Mouse (Mus musculus) MEL (cell line): ENCODE measurements around the gene Nrip1. TPM values are rescaled to one million over a fixed set of nuclear protein-coding genes. Genes with fewer than 3 reads are reported as not detected.
A peak's percentile ranks its signal among the peaks of the same experiment; 100 is the strongest.

Experiments
- DNase-seq: peaks from one replicate; pipeline ENCODE4 v3.0.0; 2011; ENCODE audit warnings: low read depth, low spot score
- H3K27ac ChIP-seq: 2 replicates; pipeline ENCODE4 v1.5.1; 2012; ENCODE audit warnings: low read depth, mild to moderate bottlenecking, control low read depth, low read length, moderate library complexity; ENCODE audit not compliant: control insufficient read depth
- H3K27me3 ChIP-seq, 2 experiments: fragments of 150-350 bp in 1 of 2; sonication (generic) in 1 of 2; 2 replicates each; pipeline ENCODE4 v1.6.1; 2012; ENCODE audit warnings: low read length in 2 of 2, mild to moderate bottlenecking in 2 of 2, improper control_type of control experiment in 1 of 2, moderate library complexity in 1 of 2; ENCODE audit not compliant: insufficient read depth in 2 of 2, control insufficient read depth in 1 of 2
- H3K36me3 ChIP-seq, 2 experiments: 2 replicates each; pipeline ENCODE4 v1.6.1; 2012 to 2014; ENCODE audit warnings: low read length in 2 of 2, improper control_type of control experiment in 1 of 2, inconsistent platforms in 1 of 2, mild to moderate bottlenecking in 1 of 2; ENCODE audit not compliant: insufficient read depth in 2 of 2, control insufficient read depth in 1 of 2
- H3K4me1 ChIP-seq, 2 experiments: fragments of 150-350 bp in 1 of 2; sonication (generic) in 1 of 2; 2 replicates each; pipeline ENCODE4 v1.6.1; 2012; ENCODE audit warnings: low read length in 2 of 2, improper control_type of control experiment in 1 of 2, mild to moderate bottlenecking in 1 of 2; ENCODE audit not compliant: insufficient read depth in 2 of 2, control insufficient read depth in 1 of 2
- H3K4me3 ChIP-seq, 2 experiments: fragments of 150-350 bp in 1 of 2; sonication (generic) in 1 of 2; 2 replicates each; pipeline ENCODE4 v1.5.1; 2012; ENCODE audit warnings: low read depth in 2 of 2, low read length in 2 of 2, mild to moderate bottlenecking in 2 of 2, moderate library complexity in 2 of 2, control low read depth in 1 of 2, improper control_type of control experiment in 1 of 2; ENCODE audit not compliant: control insufficient read depth in 1 of 2, insufficient read depth in 1 of 2
- H3K79me2 ChIP-seq: 2 replicates; pipeline ENCODE4 v1.6.1; 2012; ENCODE audit warnings: mild to moderate bottlenecking, low read length, moderate library complexity; ENCODE audit not compliant: control insufficient read depth, poor library complexity, insufficient read depth
- H3K9ac ChIP-seq: 2 replicates; pipeline ENCODE4 v1.6.1; 2012; ENCODE audit warnings: low read depth, mild to moderate bottlenecking, control low read depth, low read length, moderate library complexity; ENCODE audit not compliant: control insufficient read depth, poor library complexity, severe bottlenecking
- H3K9me3 ChIP-seq: fragments of 150-350 bp; sonication (generic); replicated peaks from 2 replicates; pipeline ENCODE4 v1.6.1; 2012; ENCODE audit warnings: mild to moderate bottlenecking, low read length, improper control_type of control experiment, moderate library complexity; ENCODE audit not compliant: insufficient read depth
- BHLHE40 ChIP-seq: IDR thresholded peaks from 2 replicates; pipeline ENCODE4 v1.6.1; 2012; ENCODE audit warnings: low read depth, mild to moderate bottlenecking, inconsistent platforms, low read length, improper control_type of control experiment, borderline replicate concordance
- CHD1 ChIP-seq: IDR thresholded peaks from 2 replicates; pipeline ENCODE4 v1.6.1; 2012; ENCODE audit warnings: low read depth, mild to moderate bottlenecking, inconsistent platforms, low read length, improper control_type of control experiment
- CHD2 ChIP-seq: IDR thresholded peaks from 2 replicates; pipeline ENCODE4 v1.6.1; 2011; ENCODE audit warnings: low read length, improper control_type of control experiment
- E2F4 ChIP-seq: IDR thresholded peaks from 2 replicates; pipeline ENCODE4 v1.6.1; 2011; ENCODE audit warnings: low read depth, low read length, improper control_type of control experiment, borderline replicate concordance
- ETS1 ChIP-seq: IDR thresholded peaks from 2 replicates; pipeline ENCODE4 v1.6.1; 2012; ENCODE audit warnings: low read depth, mild to moderate bottlenecking, inconsistent platforms, low read length, improper control_type of control experiment, moderate library complexity
- GATA1 ChIP-seq: IDR thresholded peaks from 2 replicates; pipeline ENCODE4 v1.6.1; 2011; ENCODE audit warnings: low read depth, low read length, improper control_type of control experiment
- HCFC1 ChIP-seq: IDR thresholded peaks from 2 replicates; pipeline ENCODE4 v1.6.1; 2012; ENCODE audit warnings: low read depth, mild to moderate bottlenecking, inconsistent platforms, low read length, improper control_type of control experiment, moderate library complexity
- MAX ChIP-seq: IDR thresholded peaks from 2 replicates; pipeline ENCODE4 v1.6.1; 2011; ENCODE audit warnings: low read length, improper control_type of control experiment
- MXI1 ChIP-seq: IDR thresholded peaks from 2 replicates; pipeline ENCODE4 v1.6.1; 2011; ENCODE audit warnings: mild to moderate bottlenecking, low read depth, low read length, improper control_type of control experiment
- MYC ChIP-seq: IDR thresholded peaks from 2 replicates; pipeline ENCODE4 v1.6.1; 2011; ENCODE audit warnings: low read depth, mild to moderate bottlenecking, low read length, improper control_type of control experiment, moderate library complexity
- RCOR1 ChIP-seq: IDR thresholded peaks from 2 replicates; pipeline ENCODE4 v1.6.1; 2012; ENCODE audit warnings: low read depth, mild to moderate bottlenecking, inconsistent platforms, low read length, improper control_type of control experiment
- SIN3A ChIP-seq: IDR thresholded peaks from 2 replicates; pipeline ENCODE4 v1.6.1; 2012; ENCODE audit warnings: low read length, improper control_type of control experiment, inconsistent platforms
- TAL1 ChIP-seq: IDR thresholded peaks from 2 replicates; pipeline ENCODE4 v1.6.1; 2012; ENCODE audit warnings: mild to moderate bottlenecking, inconsistent platforms, low read length, moderate library complexity, mixed read lengths
- TCF12 ChIP-seq: IDR thresholded peaks from 2 replicates; pipeline ENCODE4 v1.6.1; 2014; ENCODE audit warnings: low read depth, mild to moderate bottlenecking, inconsistent platforms, low read length, improper control_type of control experiment, moderate library complexity
- UBTF ChIP-seq: IDR thresholded peaks from 2 replicates; pipeline ENCODE4 v1.6.1; 2012; ENCODE audit warnings: low read depth, mild to moderate bottlenecking, inconsistent platforms, low read length, improper control_type of control experiment, moderate library complexity, borderline replicate concordance; ENCODE audit not compliant: insufficient read depth
- USF1 ChIP-seq: IDR thresholded peaks from 2 replicates; pipeline ENCODE4 v1.6.1; 2014; ENCODE audit warnings: low read depth, mild to moderate bottlenecking, inconsistent platforms, low read length, improper control_type of control experiment, moderate library complexity
- USF2 ChIP-seq, 2 experiments: IDR thresholded peaks; 2 replicates each; pipeline ENCODE4 v1.6.1; 2011 to 2012; ENCODE audit warnings: improper control_type of control experiment in 2 of 2, low read length in 2 of 2, borderline replicate concordance in 1 of 2, inconsistent platforms in 1 of 2, low read depth in 1 of 2, mild to moderate bottlenecking in 1 of 2; ENCODE audit not compliant: insufficient read depth in 1 of 2
- ZKSCAN1 ChIP-seq: IDR thresholded peaks from 2 replicates; pipeline ENCODE4 v1.6.1; 2012; ENCODE audit warnings: low read depth, mild to moderate bottlenecking, inconsistent platforms, low read length, improper control_type of control experiment, moderate library complexity
- ZMIZ1 ChIP-seq: IDR thresholded peaks from 2 replicates; pipeline ENCODE4 v1.6.1; 2012; ENCODE audit warnings: low read depth, mild to moderate bottlenecking, inconsistent platforms, low read length, improper control_type of control experiment, moderate library complexity
- ZNF384 ChIP-seq: IDR thresholded peaks from 2 replicates; pipeline ENCODE4 v1.6.1; 2012; ENCODE audit warnings: low read depth, mild to moderate bottlenecking, inconsistent platforms, low read length, improper control_type of control experiment
- polyA plus RNA-seq, 2 experiments: library from polyadenylated mRNA; stranded (reverse) in 1 of 2; unstranded in 1 of 2; fragments of >175 nt in 1 of 2; fragments of >200 nt in 1 of 2; gene quantifications; 2 replicates each; pipeline versions ENCODE4 v1.2.1 to v1.2.4; 2012; ENCODE audit warnings: low replicate concordance in 2 of 2, low read depth in 1 of 2; ENCODE audit not compliant: insufficient read length in 2 of 2, insufficient read depth in 1 of 2, missing spikeins in 1 of 2
- total RNA-seq: library from RNA; depleted of rRNA; stranded (reverse); fragments of 300-350 nt; gene quantifications from 2 replicates; pipeline ENCODE4 v1.2.3, GENCODE M21; 2012

Nrip1 gene
- total and polyA plus RNA-seq, 3 experiments = 13.6 to 42.6 (median 21.1) TPM

- Histone ChIP-seq H3K27me3 (no peaks in the 10 kb centered on the region), H3K9ac (no peak overlapping the region), H3K9me3 (no peaks in the 10 kb centered on the region), H3K27ac (peak overlapping the region; percentile 70), H3K36me3 (peaks cover 14 to 17% of the 10 kb centered on the region in 2 experiments), H3K79me2 (peaks cover 7% of the 10 kb centered on the region), H3K4me3 (no peak overlapping the region), H3K4me1 (peaks cover 5 to 16% of the 10 kb centered on the region in 2 experiments; a peak in 3 of 4 replicates)
- TF ChIP-seq TCF12 (no peak), USF2 (IDR thresholded peaks at IDR 0.05; ENCODE audit: borderline replicate concordance in 1 of 2, insufficient read depth in 1 of 2, low read depth in 1 of 2, low read length in 2 of 2) (no peak), SIN3A (no peak), MAX (no peak), UBTF (no peak), TAL1 (no peak), CHD1 (no peak), CHD2 (no peak), RCOR1 (no peak), ZNF384 (no peak), ZKSCAN1 (no peak)
- no peak for DNase-seq
Measured at GRCm38 (mm10) chr16:76294550-76294949, 79.1 kb downstream of the Nrip1 start.

DNA sequence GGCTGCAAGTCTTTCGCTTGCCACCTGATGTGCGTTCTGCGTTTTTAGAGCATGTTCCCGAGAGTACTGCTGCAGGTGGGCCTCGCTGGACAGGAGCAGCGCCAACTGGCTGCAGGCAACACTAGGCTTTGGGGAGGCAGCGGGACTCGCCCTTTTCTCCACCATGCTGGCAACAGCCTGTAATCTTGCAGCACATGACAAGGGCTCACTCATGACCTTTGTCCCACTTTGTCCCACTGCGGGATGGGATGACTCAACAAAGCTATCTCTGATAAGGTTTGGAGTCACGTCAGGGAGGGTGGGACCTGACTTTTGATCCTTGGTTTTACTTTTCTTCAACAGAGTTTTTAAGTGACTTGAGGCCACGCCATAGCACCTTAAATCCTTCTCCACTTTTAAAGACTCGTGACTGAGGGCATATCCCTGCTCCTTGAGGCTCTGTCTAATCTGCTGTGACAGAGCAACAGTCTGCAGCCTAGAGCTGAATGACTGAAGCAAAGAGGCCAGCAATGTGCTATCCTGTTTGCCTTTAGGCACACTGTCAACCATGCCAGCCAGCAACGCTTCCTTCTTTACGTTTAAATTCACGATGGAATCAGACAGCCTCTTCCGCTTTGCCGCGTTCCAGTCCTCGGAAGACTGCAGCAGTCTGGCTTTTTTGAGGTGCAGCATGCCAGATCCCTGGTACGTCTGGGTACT is 79.7 kb downstream of the Nrip1 start:
- no peak overlapping the region for H3K4me3 ChIP-seq
- H3K4me1 ChIP-seq = peaks cover 5 to 16% of the 10 kb centered on the region in 2 experiments; a peak in 3 of 4 replicates
- H3K79me2 ChIP-seq = peaks cover 7% of the 10 kb centered on the region
- peak; percentile 81 for DNase-seq
- H3K27ac ChIP-seq = peak overlapping the region; percentile 70
- H3K27me3 ChIP-seq = no peaks in the 10 kb centered on the region
- no peaks in the 10 kb centered on the region for H3K9me3 ChIP-seq
- peak overlapping the region; percentile 8; the same call in 1 of the 2 replicates for H3K9ac ChIP-seq
- TF ChIP-seq ZKSCAN1 = no peak
- TF ChIP-seq MAX = peak; percentile 38; the same call in 1 of the 2 replicates
- TF ChIP-seq ZMIZ1 = no peak
- peak; percentile 66 for TF ChIP-seq GATA1
- no peak for TF ChIP-seq HCFC1
- TF ChIP-seq USF1 = peak; percentile 75
- TF ChIP-seq ETS1 = peak; percentile 92
- TF ChIP-seq MYC = peak; percentile 32; the same call in 1 of the 2 replicates
- peak; percentile 69 for TF ChIP-seq BHLHE40
- peak; percentile 33; the same call in 1 of the 2 replicates for TF ChIP-seq TCF12
- no peak for TF ChIP-seq E2F4
- TF ChIP-seq MXI1 = peak; percentile 69; the same call in 1 of the 2 replicates
- H3K36me3 ChIP-seq = peaks cover 15 to 17% of the 10 kb centered on the region in 2 experiments
